Mouse (Mus musculus) gonadal fat pad, adult 2 months (tissue): ENCODE measurements around the gene Myh14. TPM values are rescaled to one million over a fixed set of nuclear protein-coding genes. Genes with fewer than 3 reads are reported as not detected.

Source experiments
- DNase-seq: peaks from one replicate; pipeline ENCODE4 v3.0.0-alpha.2; 2012; ENCODE audit warnings: low read depth
- polyA plus RNA-seq: library from polyadenylated mRNA; depleted of rRNA; stranded (reverse); fragments of >200 nt; gene quantifications from 2 replicates; pipeline ENCODE4 v1.2.3, GENCODE M21; 2012

Gene Myh14
- polyA plus RNA-seq, 1 experiment = 6.2 TPM

DNA sequence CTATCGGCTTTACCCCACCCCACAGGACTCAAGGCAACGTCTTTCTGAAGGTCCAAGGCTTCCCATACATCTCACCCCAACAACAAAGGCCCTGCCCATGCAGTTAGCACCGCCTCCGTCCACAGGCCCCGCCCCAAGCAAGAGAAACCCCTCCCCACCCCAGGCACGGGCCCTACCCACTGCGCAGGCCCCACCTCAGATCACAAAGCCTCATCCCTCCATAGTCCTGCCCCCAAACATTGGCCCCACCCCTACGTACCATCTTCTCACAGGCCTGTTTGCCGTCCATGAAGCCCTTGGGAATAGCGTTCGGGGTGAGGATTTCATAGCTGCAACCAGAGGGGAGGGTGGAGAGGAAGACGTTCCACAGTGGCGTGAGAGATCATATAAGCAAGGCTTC, 38.0 kb downstream of the Myh14 start:
- no peak for DNase-seq

DNA sequence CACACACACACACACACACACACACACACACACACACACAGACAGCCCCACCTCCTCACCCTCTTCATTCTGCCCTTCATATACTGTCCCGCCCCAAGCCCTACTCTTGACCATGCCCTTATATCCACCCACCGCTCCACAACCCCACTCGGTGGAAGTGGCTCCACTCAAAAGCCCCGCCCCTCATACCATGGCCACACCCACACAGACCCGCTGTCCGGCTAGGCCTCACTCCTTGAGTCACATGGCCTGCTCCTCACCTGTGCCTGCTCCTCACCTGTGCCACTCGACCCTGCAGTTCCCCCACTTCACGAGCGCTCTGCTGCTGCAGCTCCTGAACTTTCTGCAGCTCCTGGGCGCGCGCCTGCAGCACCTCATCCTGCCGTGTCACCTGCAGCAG, 40.2 kb downstream of the Myh14 start:
- DNase-seq = no peak

DNA sequence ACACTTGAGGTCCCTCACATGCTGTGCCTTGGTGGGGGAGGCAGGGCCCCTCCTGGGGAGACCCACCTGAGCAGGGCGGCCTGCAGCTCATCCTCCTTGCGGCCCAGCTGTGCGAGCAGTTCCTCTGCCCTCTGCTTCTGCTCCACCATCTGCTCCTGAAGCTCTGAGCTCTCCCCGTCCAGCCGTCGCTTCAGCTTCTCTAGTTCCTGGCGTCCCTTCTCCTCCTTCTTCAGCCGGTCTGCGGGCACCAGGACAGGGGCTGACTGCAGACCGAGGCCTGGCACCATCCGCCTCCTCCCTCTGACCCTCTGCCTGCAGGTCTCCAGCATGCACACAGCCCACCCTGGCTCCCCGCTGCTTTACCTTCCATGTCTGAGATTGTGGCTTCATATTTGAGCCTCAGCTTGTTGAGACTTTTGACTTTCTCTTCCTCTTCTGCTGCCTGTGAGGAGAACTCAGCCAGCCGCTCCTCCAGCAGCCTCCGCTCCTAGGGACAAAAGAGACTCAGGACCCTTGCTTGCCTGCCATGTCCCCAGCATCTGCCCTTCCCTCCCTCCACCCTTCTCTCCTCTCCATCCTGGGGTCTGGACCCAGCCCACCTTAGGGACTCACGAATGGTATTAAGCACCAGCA, 42.1 kb downstream of the Myh14 start:
- no peak for DNase-seq

DNA sequence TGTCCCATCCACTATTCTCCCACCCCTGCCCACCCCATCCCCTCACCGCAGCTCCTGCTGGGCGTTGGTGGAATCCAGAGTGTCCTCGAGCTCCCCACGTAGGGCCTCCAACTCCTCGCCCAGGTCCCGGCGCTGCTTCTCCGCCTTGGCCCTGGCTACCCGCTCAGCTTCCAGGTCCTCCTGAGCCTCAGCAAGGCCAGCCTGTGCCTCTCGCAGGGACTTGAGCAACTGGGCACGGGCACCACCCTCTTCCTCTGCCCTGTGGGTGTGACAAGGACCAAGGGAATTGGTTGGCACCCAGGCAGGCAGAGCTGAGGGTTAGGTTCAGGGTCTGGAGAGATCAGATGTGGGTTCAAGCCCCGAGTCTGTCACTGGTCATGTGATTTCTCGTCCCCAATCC, 43.7 kb downstream of the Myh14 start:
- DNase-seq = no peak

DNA sequence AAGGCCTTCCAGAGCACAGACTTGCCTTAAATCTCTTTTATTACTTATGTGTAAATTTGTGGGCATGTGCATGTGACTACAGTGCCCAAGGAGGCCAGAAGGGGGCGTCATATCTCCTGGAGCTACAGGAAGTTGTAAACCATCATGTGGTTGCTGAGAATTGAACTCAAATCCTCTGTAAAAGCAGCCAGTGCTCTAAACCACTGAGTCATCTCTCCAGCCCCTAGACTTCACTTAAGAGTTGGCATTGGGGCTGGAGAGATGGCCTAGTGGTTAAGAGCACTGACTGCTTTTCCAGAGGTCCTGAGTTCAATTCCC, 44.6 kb downstream of the Myh14 start:
- DNase-seq = no peak

DNA sequence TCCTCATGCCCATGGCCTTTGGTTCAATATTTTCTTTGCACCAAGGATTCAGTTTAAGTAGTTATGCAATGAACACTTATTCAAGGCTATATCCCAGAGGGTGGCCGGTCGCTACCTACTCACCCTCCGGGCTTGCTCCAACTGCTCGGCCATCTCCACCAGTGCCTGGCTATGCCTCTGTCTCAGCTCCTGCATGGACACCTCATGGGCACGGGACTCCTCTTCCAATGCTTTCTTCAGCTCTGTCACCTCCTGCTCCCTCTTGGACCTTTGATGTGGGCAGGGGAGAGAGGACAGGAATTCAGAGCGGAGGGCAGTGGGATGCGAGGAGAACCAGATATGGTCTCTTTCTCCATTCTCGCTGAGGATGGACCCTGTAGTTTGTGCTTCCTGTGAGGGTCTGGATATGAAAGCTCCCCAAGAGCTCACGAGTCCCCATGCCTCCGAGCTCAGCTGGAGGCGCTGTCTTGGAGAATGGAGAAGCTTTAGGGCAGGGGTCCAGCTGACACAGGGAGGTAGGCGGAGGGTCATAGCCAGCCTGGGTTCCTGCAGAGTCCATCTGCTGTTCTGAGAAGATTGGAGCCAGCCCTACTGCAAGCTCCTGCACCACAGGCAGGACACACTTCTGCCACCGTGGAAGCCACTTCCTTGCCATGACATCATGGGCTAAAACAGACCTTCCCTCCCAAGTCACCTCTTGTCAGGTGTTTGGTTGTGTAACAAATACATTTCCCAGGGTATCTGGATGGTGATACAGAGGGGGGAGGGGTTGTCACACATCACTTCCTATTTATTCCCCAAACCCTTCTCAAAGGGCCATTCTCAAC, 45.2 kb downstream of the Myh14 start:
- no peak for DNase-seq

DNA sequence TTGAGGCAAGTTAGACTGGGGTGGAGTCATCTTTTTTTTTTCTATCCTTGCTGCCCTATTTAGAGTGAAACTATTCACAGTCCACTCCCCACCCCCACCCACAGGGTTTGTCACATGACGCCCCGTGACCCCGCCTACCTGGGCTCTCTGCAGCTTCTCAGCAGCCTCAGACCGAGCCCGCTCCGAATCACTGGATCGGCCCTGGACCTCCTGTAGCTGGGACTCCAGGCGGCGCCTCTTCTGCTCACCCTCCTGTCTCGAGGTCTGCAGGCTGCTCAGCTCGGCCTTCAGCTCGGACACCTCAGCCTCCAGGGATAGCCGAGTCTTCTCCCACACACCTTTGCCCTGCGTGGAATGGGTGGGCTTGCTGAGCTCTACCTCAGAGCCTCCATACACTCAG, 45.8 kb downstream of the Myh14 start:
- DNase-seq = no peak

DNA sequence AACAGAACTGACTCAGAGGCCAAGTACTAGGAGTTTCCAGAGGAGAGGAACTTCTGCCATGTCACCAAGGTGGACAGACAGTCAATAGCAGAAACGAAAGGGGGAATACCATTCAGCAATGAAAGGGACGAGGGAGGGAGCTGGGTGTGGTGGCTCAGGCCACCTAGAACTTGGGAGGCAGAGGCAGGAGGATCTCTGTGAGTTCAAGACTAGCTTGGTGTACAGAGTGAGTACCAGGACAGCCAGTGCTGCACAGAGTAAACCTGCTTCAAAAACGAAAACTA, 46.2 kb downstream of the Myh14 start:
- DNase-seq = no peak

DNA sequence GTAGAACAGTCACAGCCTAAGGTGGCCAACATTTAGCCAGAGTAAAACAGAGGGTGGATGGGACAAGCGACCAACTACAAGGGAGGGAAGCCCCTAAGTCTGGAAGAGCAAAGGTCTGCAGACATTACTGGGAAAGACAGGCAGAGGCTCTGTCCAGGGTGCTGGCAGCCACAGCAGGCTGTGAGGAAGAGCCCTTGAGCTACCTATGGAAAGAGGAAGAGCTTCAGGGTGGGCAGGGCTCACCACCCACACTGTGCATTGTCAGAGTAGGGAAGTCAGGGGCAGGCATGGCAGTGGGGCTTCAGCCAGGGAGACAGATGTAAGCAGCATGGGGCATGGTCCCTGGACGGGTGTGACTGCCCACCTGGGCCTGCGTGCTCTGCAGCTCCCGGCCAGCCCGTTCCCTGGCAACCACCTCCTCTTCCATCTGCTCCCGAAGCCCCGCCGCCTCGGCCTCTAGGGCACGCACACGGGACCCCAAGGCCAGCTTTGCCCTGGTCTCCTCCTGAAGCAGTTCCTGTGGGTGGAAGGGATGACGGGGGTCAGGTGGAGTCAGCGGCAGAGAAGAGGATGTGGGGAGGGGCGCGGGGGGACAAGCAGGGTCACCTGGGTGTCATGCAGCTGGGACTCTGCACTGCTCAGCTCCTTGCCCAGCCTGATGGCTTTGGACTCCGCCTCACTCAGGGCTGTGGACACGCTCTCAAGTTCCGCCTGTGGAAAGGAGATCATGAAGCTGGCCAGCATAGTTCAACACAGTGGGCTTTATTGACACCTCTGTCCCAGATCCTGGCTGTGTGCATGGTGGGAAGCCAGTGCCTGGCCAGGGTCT, 46.7 kb downstream of the Myh14 start:
- no peak for DNase-seq

DNA sequence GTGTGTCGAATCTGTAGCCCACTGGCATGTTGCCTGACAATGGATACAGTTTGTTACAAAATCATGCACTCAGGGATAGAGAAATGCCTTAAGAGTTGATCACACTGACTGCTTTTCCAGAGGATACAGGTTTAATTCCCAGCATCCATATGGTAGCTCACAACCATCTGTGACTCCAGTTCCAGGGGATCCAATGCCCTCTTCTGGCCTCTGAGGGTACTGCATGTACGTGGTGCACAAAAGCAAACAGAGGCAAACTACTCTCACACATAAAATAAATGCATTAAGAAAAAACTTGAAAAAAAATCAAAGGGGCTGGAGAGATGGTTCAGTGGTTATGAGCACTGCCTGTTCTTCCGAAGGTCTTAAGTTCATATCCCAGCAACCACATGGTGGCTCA, 53.6 kb downstream of the Myh14 start:
- no peak for DNase-seq

DNA sequence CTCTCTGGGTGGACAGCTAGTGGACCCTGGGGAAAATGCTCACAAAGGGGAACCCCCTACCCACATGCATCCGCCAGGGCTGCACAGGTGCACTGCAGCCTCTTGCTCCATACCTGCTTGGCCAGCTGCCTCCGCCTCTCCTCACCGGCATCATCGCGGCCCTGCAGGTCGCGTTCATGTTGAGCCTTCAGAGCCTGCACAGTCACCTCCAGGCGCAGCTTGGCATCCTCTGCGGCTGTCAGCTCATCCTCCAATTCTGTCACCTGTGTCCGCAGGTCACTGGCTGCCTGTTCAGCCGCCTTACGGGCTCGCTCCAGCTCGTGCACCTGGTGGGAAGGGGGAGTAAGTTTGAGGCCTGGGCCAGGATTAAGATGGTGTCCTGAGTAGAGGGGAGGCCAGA, 54.7 kb downstream of the Myh14 start:
- no peak for DNase-seq

DNA sequence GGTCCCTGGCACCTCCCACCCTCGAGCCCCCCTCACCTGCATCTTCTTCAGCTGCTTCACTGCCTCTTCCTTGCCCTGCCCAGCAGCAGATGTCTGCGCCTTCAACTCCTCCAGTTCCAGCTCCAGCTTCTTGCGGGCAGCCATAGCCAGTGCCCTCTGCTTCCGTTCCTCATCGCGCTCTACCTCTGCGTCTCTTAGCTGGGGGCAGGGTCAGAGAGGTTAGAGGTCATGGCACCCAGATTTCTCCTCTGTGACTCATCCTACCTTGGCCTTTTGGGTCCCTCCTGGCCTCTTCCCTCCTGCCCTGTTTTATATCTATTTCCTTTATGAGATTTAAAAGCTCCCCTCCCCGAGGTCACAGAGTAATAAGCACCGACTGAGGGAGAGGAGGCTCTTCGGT, 55.3 kb downstream of the Myh14 start:
- no peak for DNase-seq

DNA sequence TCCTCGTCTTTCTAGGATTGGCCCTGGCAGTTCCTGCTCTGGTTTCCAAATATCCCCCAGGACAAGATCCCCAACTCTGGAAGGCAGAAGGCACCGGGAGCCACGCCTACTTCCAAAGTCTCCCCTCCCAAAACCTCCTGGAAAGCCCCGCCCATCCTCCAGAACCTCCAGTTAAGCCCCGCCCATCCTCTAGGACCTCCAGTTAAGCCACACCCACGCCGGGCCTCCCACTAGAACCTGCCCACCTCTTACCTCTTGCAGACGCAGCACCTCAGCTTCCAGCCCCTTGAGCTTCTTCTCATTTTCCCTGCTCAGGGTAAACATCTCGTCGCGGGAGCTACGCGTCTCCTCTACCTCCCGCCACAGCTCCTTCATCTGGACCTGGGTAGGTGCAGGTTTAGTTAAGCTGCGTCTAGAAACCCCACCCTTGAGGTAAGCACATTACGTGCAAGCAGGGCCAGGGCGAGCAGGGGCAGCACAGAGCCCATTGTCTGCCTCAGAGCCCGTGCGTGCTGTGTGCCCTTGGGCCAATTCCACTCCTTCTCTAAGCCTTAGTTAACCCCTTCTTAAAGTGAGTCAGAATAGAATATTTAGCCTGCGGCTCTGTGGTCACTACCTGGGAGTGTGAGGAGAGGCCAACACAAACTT, 56.5 kb downstream of the Myh14 start:
- no peak for DNase-seq

DNA sequence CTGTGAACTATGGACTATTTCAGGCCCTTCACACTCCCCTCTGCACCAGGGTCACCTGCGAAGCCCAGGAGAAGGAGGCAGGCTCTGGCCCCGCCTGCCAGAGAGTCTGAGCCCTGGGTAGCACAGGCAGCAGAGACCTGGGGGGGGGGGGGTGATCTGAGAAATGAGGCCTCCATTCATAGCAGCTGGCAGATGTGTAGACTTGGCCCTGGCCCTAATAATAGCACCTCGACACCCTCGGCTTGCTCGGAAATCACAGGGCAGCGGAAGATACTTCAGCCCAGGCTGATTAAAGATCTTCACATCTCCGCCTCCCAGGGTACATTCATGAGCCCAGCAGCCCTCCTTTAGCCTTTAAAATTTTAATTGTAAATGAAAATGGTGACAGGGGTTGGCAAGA, 58.5 kb downstream of the Myh14 start:
- no peak for DNase-seq

DNA sequence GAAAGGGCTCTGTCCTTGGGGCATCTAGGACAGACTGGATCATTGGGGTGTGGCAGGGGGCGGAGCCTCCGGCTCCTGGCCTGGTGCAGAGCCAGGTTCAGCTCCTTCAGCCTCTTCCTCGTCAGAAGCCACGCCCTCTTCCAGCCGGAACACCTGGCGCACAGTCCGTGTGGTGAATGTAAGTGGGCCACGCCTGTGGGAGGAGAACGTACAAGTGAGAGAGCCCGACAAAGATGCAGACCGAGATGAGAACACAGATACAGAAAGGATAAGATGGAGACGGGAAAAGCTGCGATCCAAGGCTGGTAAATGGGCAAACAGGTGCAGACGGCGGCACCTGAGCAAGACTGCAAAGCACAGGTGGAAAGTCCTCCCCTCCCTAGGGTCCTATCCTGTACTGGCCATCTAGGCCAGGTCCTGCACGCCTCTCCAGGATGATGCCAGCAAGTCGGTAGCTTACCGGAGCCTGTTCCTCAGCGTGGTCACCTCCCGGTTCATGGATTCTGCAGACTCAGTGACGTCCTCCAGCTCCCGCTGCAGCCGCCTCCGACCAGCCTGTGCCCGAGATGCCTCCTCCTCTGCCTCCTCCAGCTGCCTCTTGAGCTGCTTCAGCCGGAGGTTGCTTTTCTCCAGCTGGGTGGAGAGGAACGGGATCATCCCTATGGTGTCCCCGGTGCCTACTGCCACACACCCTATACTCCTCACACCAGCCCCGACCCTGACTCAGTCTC, 64.3 kb downstream of the Myh14 start:
- no peak for DNase-seq

DNA sequence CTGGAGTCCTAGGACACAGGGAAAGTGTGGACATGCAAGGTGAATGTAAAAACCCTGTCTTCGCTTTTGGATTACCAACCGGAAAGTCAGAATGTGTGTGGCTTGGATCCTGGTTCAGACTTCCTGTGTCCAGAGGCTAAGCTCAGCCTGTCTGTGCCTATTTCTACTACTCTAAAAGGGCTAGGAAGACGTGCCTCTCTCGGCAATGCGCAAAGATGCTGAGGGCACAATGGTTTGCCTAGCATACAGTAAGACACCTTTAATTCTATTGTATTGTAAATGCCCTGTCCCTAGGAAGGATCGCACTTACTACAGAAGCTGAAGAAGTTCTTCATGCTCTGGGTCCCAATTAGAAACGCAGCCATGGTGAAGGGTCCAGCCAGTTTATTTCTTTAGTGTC, 65.2 kb downstream of the Myh14 start:
- DNase-seq = no peak

DNA sequence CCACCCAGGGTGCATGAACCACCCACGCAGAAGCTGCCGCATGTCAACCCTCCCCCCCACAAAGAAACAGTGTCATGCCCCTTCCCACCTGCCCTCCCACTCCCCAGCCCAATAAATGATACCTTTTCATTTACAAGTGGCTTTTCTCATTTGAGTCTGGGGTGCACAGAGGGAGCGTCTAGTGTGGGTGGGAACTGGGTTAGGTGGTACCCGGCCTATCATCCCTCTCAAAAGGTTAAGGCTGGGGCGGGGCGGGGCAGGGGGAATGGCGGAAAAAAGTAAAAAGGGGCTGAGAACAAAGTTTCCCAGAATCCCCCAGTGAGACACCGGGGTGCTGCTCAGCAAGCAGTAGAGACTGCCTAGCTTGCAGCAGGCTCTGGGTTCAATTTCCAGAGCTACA, 66.0 kb downstream of the Myh14 start:
- DNase-seq = no peak

DNA sequence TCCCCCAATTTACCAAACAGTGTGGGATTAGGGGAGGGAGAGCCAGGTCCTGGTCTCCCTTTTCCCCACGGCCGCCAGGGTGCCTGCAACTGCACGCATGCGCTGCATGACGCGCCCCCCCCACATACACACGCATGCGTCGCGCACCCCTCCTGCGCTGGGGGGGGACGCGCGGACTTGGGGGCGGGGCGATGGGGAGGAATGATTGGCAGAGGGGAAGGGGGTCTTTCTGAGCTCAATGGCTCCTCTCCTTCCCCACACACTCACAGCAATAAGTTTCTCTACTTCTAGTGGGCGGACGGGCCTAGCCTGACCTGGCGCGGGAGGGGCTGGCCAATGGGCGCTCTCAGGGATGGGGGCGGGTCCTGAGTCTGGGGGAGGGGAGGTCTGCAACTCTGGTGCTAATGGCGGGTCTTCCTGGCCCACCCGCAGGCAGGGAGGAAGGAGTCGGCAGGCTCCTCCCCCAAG, 66.5 kb downstream of the Myh14 start:
- DNase-seq = no peak

DNA sequence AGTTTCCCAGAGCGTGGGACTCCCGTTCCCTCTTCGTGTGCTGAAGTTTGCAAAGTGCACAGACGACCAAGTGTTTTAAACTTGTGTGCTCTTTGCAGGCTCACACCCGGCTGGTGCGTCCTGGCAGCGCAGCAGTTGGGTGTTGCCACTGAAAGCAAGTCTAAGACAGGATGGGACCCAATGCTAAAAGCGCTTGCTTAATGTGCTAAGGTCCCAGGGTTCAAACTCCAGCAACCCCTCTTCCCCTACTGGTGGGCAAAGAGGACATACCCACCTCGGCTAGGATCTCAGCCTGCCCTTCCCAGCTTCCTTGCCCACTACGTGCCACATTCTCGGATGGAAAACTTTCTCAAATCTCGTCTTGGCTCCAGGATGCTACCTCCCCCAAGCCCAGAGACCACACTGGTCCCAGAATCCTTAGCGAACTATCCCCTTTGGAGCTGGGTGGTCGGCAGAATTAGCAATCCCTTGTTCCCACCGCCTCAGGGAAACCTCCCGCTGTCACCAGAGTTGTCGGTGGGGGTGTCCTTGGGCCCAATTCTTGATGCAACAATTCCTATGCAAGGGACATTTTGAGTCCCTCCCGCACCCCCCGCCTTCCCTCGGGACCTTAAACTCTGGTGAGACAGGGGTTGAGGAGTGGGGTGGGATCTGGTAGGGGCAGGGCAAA, 67.3 kb downstream of the Myh14 start:
- no peak for DNase-seq

DNA sequence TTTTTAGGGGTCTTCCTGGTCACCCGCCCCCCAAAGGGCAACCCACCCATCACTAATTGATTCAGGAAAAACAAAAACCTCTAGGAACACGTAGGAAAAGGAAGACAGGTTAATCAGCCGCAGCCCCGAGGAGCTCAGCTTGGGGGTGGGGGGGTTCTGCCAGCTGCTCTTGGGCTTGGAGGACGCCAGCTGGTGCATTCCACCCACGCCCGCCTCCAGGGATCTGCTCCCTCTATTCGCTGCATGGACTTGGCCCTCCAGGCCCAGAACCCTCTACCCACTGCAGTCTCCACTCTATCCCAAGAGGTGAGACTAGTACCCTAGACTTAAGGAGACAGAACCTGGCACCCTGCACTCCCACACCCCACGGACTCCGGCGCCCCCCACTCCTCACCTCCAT, 68.2 kb downstream of the Myh14 start:
- DNase-seq = no peak

DNA sequence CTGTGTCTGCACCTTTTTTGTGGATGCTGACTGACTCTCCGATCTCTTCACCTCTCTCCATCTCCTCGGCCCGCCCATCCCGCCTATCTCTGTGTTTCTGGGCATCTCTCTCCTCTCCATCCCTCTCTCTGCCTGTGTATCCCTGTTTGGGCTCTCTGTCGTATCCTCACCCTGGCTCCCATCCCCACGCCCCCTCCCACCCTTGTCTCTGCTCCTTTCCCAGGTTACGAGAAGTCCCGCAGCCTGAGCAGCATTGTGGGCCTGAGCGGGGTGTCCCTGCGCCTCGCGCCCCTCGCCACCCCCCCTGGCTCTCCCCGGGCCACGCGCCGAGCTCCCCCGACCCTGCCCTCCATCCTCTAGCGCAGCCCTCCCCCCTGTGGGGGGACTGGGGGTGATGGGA, 69.0 kb downstream of the Myh14 start:
- no peak for DNase-seq
